9 mouse cellular contexts compared by ENCODE assay signal in the genomic region with DNA sequence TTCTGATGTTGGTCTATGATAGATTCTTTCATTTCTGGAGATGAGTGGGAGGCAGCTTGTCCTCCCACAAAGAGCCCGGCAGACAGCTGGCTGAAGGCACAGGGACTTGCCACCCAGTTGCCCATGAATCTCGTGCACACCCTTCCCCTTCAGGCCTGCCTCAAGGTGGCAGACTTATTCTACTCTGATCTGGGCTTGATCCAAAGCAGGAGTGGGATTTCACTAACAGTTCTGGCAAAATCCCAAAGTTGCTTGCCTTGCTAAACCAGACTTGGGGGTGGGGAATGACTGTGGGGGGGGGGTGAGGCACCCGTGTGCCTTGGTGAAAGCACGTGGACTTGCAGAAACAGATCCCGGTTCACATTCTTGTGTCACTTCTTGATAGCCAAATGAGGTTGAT. TPM values are rescaled to one million over a fixed set of nuclear protein-coding genes. Genes with fewer than 3 reads are reported as not detected.
DNase-seq lines count a peak whose midpoint lies in the region; ATAC-seq lines count a peak whose summit lies in the region.
"Had no signal": no experiment of that assay in that cellular context is flagged by ENCODE, and none has a peak within 500 bp of the region (broad histone marks: within the 10 kb centered on the region; RNA-seq: fewer than 3 reads in every experiment).

No protein-coding gene starts in this region.

- intact Hi-C loops in heart, postnatal 10 days (cut with DNase I): loop anchor here (2.0 kb wide), 1 partner anchor 237 kb away; no protein-coding TSS in a partner anchor

- H3K4me3 ChIP-seq in forebrain, embryonic 10.5 days: no peak overlapping the region
- H3K4me3 ChIP-seq in forebrain, embryonic 15.5 days: no peak overlapping the region
- H3K4me3 ChIP-seq in limb, embryonic 12.5 days (replicated peaks): no peak overlapping the region

- no peak overlapping the region for H3K9ac ChIP-seq in forebrain, embryonic 15.5 days (replicated peaks)
- H3K9ac ChIP-seq in limb, embryonic 12.5 days (replicated peaks): no peak overlapping the region

- H3K36me3 ChIP-seq in forebrain, embryonic 10.5 days (replicated peaks): no peaks in the 10 kb centered on the region
- H3K36me3 ChIP-seq in forebrain, embryonic 15.5 days: no peaks in the 10 kb centered on the region
- no peaks in the 10 kb centered on the region for H3K36me3 ChIP-seq in limb, embryonic 12.5 days
- H3K36me3 ChIP-seq: G1E had no signal

- no peak overlapping the region for H3K4me2 ChIP-seq in forebrain, embryonic 15.5 days (replicated peaks)
- H3K4me2 ChIP-seq in limb, embryonic 12.5 days: no peak overlapping the region

- H3K27me3 ChIP-seq in forebrain, embryonic 10.5 days (ENCODE audit: poor library complexity, severe bottlenecking): no peaks in the 10 kb centered on the region; the same call in 1 of the 2 replicates
- H3K27me3 ChIP-seq in forebrain, embryonic 15.5 days: no peaks in the 10 kb centered on the region
- H3K27me3 ChIP-seq in limb, embryonic 12.5 days: no peaks in the 10 kb centered on the region

- 34% methylated on average over 5 of the region's 5 CpGs for WGBS in forebrain, embryonic 10.5 days
- 11% methylated on average over 5 of the region's 5 CpGs for WGBS in forebrain, embryonic 15.5 days
- WGBS in limb, embryonic 12.5 days: 20% methylated on average over 5 of the region's 5 CpGs

- no peaks in the 10 kb centered on the region for H3K9me3 ChIP-seq in forebrain, embryonic 10.5 days
- no peaks in the 10 kb centered on the region for H3K9me3 ChIP-seq in forebrain, embryonic 15.5 days
- no peaks in the 10 kb centered on the region for H3K9me3 ChIP-seq in limb, embryonic 12.5 days
- H3K9me3 ChIP-seq: G1E had no signal

- no peak for ATAC-seq in forebrain, embryonic 15.5 days (replicated peaks)
- peak; percentile 59; the same call in 1 of the 2 replicates for ATAC-seq in limb, embryonic 12.5 days (ENCODE audit: insufficient number of reproducible peaks, insufficient read depth, low FRiP score, low TSS enrichment, low read depth)

- H3K27ac ChIP-seq in forebrain, embryonic 10.5 days: no peak overlapping the region
- H3K27ac ChIP-seq in forebrain, embryonic 15.5 days (replicated peaks): no peak overlapping the region
- no peak overlapping the region for H3K27ac ChIP-seq in limb, embryonic 12.5 days

- peak; percentile 35 for DNase-seq in forebrain, embryonic 10.5 days (ENCODE audit: extremely low spot score, low spot score)
- peak; percentile 66 for DNase-seq in A20 (ENCODE audit: low read depth, low spot score)
- peak; percentile 65 to 69 for DNase-seq in cerebellum, postnatal 14 days
- peak; percentile 41 to 61 for DNase-seq in heart, postnatal 10 days
- DNase-seq in retina, adult 2 months (ENCODE audit: low read depth, low spot score): peak; percentile 18
- DNase-seq in c-Kit-positive CD71-positive TER-119-positive erythroid progenitor cells, embryonic 14.5 days (ENCODE audit: low spot score): no peak

- H3K4me1 ChIP-seq in forebrain, embryonic 10.5 days: peaks cover 11% of the 10 kb centered on the region
- peaks cover 7% of the 10 kb centered on the region for H3K4me1 ChIP-seq in forebrain, embryonic 15.5 days
- 0 out of 2 replicates have a peak, but pooled peaks cover 4% of the 10 kb centered on the region for H3K4me1 ChIP-seq in limb, embryonic 12.5 days (replicated peaks)

RNA-seq across cellular contexts. Expression of a gene that starts 48.2 kb away (rescaled TPM):
- polyA plus RNA-seq in forebrain, embryonic 10.5 days (2016; fragmentation: Nextera tagmentation; extraction: Ambion mirVana): 0.22 and 0.25 TPM in 2 replicates
- 0.20 TPM in 1 of 2 replicates, not detected in the other for polyA plus RNA-seq in forebrain, embryonic 15.5 days (2015; fragmentation: Nextera tagmentation; extraction: Ambion mirVana)
- total RNA-seq in heart, postnatal 10 days (2021): 10 to 100 TPM; 23.6 to 28.8 TPM
- polyA plus RNA-seq in limb, embryonic 12.5 days (2016; fragmentation: Nextera tagmentation; extraction: Ambion mirVana): 0.31 TPM in 1 of 2 replicates, not detected in the other
- polyA plus RNA-seq: G1E had no signal
